Mouse (Mus musculus) hindbrain, postnatal 0 days (tissue): Measurements from ENCODE around the gene Gm10718. TPM values are rescaled to one million over a fixed set of nuclear protein-coding genes. Genes with fewer than 3 reads are reported as not detected.

Experiments
- microRNA-seq, 2 experiments: library from miRNA; unstranded; fragments of <30 nt; microRNA quantifications; one replicate each; pipeline ENCODE4; 2016
- polyA plus RNA-seq: library from polyadenylated mRNA; unstranded; fragments of >200 nt; fragmentation: Nextera tagmentation; extraction: Ambion mirVana; gene quantifications from 2 replicates; pipeline ENCODE4 v1.2.1, GENCODE M21; 2015
- total RNA-seq: library from RNA; depleted of rRNA; stranded (reverse); fragments of >200 nt; gene quantifications from 2 replicates; pipeline ENCODE4 v1.2.3, GENCODE M21; 2014; rRNA removed

The Gm10718 gene
- total and polyA plus RNA-seq, 2 experiments from 2014 or later = 0.41 TPM; not detected in 1

Small RNA genes lying within 50 kb of the gene (microRNA-seq; reads per million reads assigned to microRNA genes)
- gene Mir101c = 0 to 0.36 reads per million in 2 experiments

Other genes starting within 250 kb of the Gm10718 start
- gene Gm10722, start 22.6 kb upstream of the Gm10718 start, total RNA-seq = not detected in 2 replicates
- not detected in 2 replicates for gene Gm10722, start 22.6 kb upstream of the Gm10718 start, polyA plus RNA-seq
- not detected in 2 replicates for gene Gm11168, start 20.2 kb upstream of the Gm10718 start, total RNA-seq
- gene Gm11168, start 20.2 kb upstream of the Gm10718 start, polyA plus RNA-seq = 0.28 TPM in 1 of 2 replicates, not detected in the other
- not detected in 2 replicates for gene Gm10721, start 10.4 kb upstream of the Gm10718 start, total RNA-seq
- 0.35 TPM in 1 of 2 replicates, not detected in the other for gene Gm10721, start 10.4 kb upstream of the Gm10718 start, polyA plus RNA-seq
- not detected in 2 replicates for gene Gm10720, start 7.9 kb upstream of the Gm10718 start, total RNA-seq
- gene Gm10720, start 7.9 kb upstream of the Gm10718 start, polyA plus RNA-seq = not detected in 2 replicates
- 0.83 TPM in 1 of 2 replicates, not detected in the other for gene Gm10719, start 6.1 kb upstream of the Gm10718 start, total RNA-seq
- 0.38 TPM in 1 of 2 replicates, not detected in the other for gene Gm10719, start 6.1 kb upstream of the Gm10718 start, polyA plus RNA-seq
- 0.31 TPM in 1 of 2 replicates, not detected in the other for gene Gm10717, start 1.9 kb downstream of the Gm10718 start, total RNA-seq
- gene Gm10717, start 1.9 kb downstream of the Gm10718 start, polyA plus RNA-seq = 0.38 TPM in 1 of 2 replicates, not detected in the other
- not detected in 2 replicates for gene Gm17535, start 11.1 kb downstream of the Gm10718 start, total RNA-seq
- gene Gm17535, start 11.1 kb downstream of the Gm10718 start, polyA plus RNA-seq = not detected in 2 replicates
- gene Gm10715, start 13.3 kb downstream of the Gm10718 start, total RNA-seq = not detected in 2 replicates
- not detected in 2 replicates for gene Gm10715, start 13.3 kb downstream of the Gm10718 start, polyA plus RNA-seq